Mouse (Mus musculus) kidney, adult 8-10 months (tissue): ENCODE results near the gene Caml.
A peak's percentile ranks its signal among the peaks of the same experiment; 100 is the strongest.

Experiments
- DNase-seq, 2 experiments: peaks; one replicate each; pipeline ENCODE4 v3.0.0; 2022

Gene Caml

GRCm38 (mm10) chr13:55622156-55622648 is 603 bp upstream of the Caml start:
- DNase-seq, result peak in 1 of 2 experiments; percentile 17

- peak; percentile 84 to 89 for DNase-seq
Measured at GRCm38 (mm10) chr13:55634639-55635127, 11.9 kb downstream of the Caml start, which contains the start of gene Ddx46. TSS of gene Ddx46 (plus strand) at chr13:55635027.

DNA sequence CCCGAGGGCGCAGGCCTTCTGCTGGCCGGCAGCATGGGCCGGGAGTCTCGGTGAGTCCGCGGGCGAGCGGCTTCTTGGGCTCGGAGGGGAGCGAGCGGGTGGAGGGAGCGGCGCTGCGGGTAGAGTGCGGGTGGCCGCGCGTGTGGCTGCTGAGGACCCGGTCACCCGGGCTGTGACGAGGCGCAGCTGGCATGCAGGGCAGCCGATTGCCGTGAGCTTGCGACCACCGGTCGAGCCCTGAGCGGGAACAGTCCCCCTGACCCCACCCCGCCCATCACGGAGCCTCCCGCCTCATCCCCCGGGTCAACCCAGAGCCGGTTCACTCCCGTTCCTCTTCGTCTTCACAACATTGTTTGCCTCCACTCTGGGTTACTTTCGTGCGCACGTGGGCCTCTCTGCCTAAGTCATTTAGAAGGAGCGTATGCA is 12.4 kb downstream of the Caml start:
- no peak for DNase-seq

GRCm38 (mm10) chr13:55636185-55636983 is 13.6 kb downstream of the Caml start:
- DNase-seq, result no peak

DNA sequence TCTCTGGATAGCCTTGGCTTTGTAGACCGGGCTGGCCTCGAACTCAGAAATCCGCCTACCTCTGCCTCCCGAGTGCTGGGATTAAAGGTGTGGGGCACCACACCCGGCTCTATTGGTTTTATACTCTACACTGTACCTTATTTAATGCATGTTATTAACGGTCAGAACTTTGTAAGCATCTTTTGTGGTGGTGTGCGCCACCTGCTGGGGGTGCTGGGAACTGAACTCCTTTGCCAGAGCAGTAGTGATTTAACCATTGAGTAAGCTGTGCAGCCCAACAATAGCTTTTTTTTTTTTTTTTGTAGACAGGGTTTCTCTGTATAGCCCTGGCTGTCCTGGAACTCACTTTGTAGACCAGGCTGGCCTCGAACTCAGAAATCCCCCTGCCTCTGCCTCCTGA is 17.7 kb downstream of the Caml start:
- peak; percentile 54 to 87 for DNase-seq

- DNase-seq, result no peak
Measured at GRCm38 (mm10) chr13:55644525-55644924, 21.7 kb downstream of the Caml start.

DNA sequence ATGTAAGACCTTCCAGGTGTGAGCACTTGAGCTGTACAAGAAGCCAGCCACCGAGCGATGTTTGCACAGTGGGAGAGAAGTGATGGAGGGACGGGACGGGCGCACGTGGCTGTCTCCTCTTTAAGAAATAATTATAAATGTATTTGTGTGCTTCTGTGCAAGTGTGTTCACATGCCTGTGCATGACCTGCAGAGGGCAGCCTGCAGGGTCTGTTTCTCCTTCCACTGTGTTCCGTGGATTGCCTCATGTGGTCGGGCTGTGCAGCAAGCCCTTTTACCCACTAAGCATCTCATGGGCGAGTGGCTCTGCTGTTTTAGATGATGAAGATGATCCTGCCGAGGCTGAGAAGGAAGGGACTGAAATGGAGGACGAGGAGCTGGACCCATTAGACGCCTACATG is 27.3 kb downstream of the Caml start:
- no peak for DNase-seq

DNA sequence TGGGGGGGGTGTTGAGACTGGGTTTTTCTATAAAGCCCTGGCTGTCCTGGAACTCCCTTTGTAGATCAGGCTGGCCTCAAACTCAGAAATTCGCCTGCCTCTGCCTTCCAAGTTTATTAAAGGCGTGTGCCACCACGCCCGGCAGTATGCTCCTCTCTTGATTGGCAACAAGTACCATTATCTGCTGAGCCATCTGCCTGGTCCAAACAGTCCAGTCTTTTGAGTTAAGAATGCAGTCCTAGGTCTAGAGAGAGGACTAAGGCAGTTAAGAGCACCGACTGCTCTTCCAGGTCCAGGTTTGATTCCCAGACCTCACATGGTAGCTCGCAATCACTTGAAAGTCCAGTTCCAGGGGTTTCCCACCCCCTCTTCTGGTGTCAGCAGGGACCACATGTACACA is 28.2 kb downstream of the Caml start:
- DNase-seq, result no peak

- peak; percentile 12 to 65 for DNase-seq
Measured at GRCm38 (mm10) chr13:55668550-55668949, 45.7 kb downstream of the Caml start.

DNA sequence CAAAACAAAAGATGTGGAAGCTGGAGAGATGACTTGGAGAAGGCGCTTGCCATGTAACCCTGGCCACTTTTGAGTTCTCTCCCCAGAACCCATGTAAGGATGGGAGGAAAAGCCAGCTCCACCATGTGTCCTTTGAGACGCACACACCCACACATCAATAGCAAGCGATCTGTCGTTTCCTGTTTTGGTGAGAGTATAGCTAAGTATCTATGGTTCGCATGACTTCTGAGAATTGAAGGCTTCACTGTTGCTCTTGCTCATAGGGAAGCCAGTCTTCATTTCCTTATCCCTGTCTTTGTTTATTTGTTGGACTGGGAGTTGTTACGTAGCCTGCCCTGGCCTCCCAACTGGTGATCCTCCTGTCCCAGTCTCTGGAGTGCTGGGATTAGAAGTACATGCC is 49.9 kb downstream of the Caml start:
- DNase-seq, result no peak

- DNase-seq, result no peak
Measured at GRCm38 (mm10) chr13:55677364-55677763, 54.6 kb downstream of the Caml start.
